Mouse (Mus musculus): ENCODE data around the gene Rab3il1.
A peak's percentile ranks its signal among the peaks of the same experiment; 100 is the strongest.

The Rab3il1 gene

GRCm38 (mm10) chr19:9982852-9983542 is 18.5 kb upstream of the Rab3il1 start:
- no peak for DNase-seq (ENCODE audit: low read depth)

GRCm38 (mm10) chr19:9984111-9985055 is 17.1 kb upstream of the Rab3il1 start:
- DNase-seq (ENCODE audit: low read depth) = peak; percentile 64

- peak; percentile 32 for DNase-seq (ENCODE audit: low read depth)
These were observed 16.1 kb upstream of the Rab3il1 start for GRCm38 (mm10) chr19:9985190-9985899.

- DNase-seq (ENCODE audit: low read depth) = no peak
These were observed 15.5 kb upstream of the Rab3il1 start for GRCm38 (mm10) chr19:9985900-9986421.

GRCm38 (mm10) chr19:9987192-9987591 is 14.3 kb upstream of the Rab3il1 start:
- DNase-seq (ENCODE audit: low read depth) = no peak

GRCm38 (mm10) chr19:9987593-9987992 is 13.9 kb upstream of the Rab3il1 start:
- DNase-seq (ENCODE audit: low read depth) = no peak

GRCm38 (mm10) chr19:9989171-9989883 is 12.1 kb upstream of the Rab3il1 start:
- peak; percentile 71 for DNase-seq (ENCODE audit: low read depth)

- no peak for DNase-seq (ENCODE audit: low read depth)
These were observed 11.6 kb upstream of the Rab3il1 start for GRCm38 (mm10) chr19:9989884-9990256.

- peak; percentile 88 for DNase-seq (ENCODE audit: low read depth)
These were observed 10.2 kb upstream of the Rab3il1 start for GRCm38 (mm10) chr19:9991304-9991703.

- DNase-seq (ENCODE audit: low read depth) = no peak
These were observed 9.2 kb upstream of the Rab3il1 start for GRCm38 (mm10) chr19:9992011-9992958.

GRCm38 (mm10) chr19:9993036-9993656 is 8.3 kb upstream of the Rab3il1 start:
- DNase-seq (ENCODE audit: low read depth) = peak; percentile 85

- no peak for DNase-seq (ENCODE audit: low read depth)
These were observed 4.0 kb upstream of the Rab3il1 start for GRCm38 (mm10) chr19:9997204-9998062.

- DNase-seq (ENCODE audit: low read depth) = no peak
These were observed 3.4 kb upstream of the Rab3il1 start for GRCm38 (mm10) chr19:9998063-9998416.

GRCm38 (mm10) chr19:9998736-9999486 is 2.6 kb upstream of the Rab3il1 start:
- no peak for DNase-seq (ENCODE audit: low read depth)

- no peak for DNase-seq (ENCODE audit: low read depth)
These were observed 1.1 kb upstream of the Rab3il1 start for GRCm38 (mm10) chr19:10000330-10000729.

- no peak for DNase-seq (ENCODE audit: low read depth)
These were observed 2.2 kb downstream of the Rab3il1 start for GRCm38 (mm10) chr19:10003696-10004095.

- DNase-seq (ENCODE audit: low read depth) = no peak
These were observed 9.9 kb downstream of the Rab3il1 start for GRCm38 (mm10) chr19:10011408-10011807.

GRCm38 (mm10) chr19:10012827-10013278 is 11.4 kb downstream of the Rab3il1 start:
- no peak for DNase-seq (ENCODE audit: low read depth)

Data from naive thymus-derived CD4-positive, alpha-beta T cell, adult 2 months (primary cell).